Mouse (Mus musculus) left cerebral cortex, postnatal 25 days (tissue): ENCODE measurements around the gene Rab11fip4. TPM values are rescaled to one million over a fixed set of nuclear protein-coding genes. Genes with fewer than 3 reads are reported as not detected.
A peak's percentile ranks its signal among the peaks of the same experiment; 100 is the strongest.

Source experiments
- DNase-seq, 2 experiments: peaks; one replicate each; pipeline ENCODE4 v3.0.0; 2022; ENCODE audit warnings: low spot score in 2 of 2, mixed read lengths in 1 of 2
- intact Hi-C: fragments of 180-260 bp; cut with DNase I; formaldehyde crosslinking; loops from one replicate; pipeline ENCODE4 v1.15.1; 2025
- total RNA-seq, 2 experiments: library from RNA; stranded (reverse); gene quantifications; 2 replicates each; pipeline ENCODE4 v1.2.3; 2021

Rab11fip4 gene
- total RNA-seq, 2 experiments from 2014 or later: 235 to 238 TPM

- no peak for DNase-seq
- intact Hi-C loops: no loop called here
Observed at GRCm38 (mm10) chr11:79701466-79701865, 110.5 kb downstream of the Rab11fip4 start.

GRCm38 (mm10) chr11:79702092-79702491 is 111.1 kb downstream of the Rab11fip4 start:
- intact Hi-C loops: no loop called here
- DNase-seq: no peak

GRCm38 (mm10) chr11:79703452-79703851 is 112.4 kb downstream of the Rab11fip4 start:
- intact Hi-C loops: no loop called here
- peak; percentile 44 to 58 for DNase-seq

- DNase-seq: peak; percentile 66 to 79
- intact Hi-C loops: no loop called here
Observed at GRCm38 (mm10) chr11:79703885-79704291, 112.9 kb downstream of the Rab11fip4 start.

GRCm38 (mm10) chr11:79704318-79705150 is 113.5 kb downstream of the Rab11fip4 start:
- intact Hi-C loops: no loop called here
- peak; percentile 97 to 98 for DNase-seq

GRCm38 (mm10) chr11:79707084-79707483 is 116.1 kb downstream of the Rab11fip4 start:
- intact Hi-C loops: no loop called here
- DNase-seq: no peak

GRCm38 (mm10) chr11:79710868-79711765 is 120.1 kb downstream of the Rab11fip4 start:
- peak; percentile 60 to 74 for DNase-seq
- intact Hi-C loops: loop anchor here (2.0 kb wide), 2 partner anchors 82 to 210 kb away; no protein-coding TSS in a partner anchor

GRCm38 (mm10) chr11:79711766-79712369 is 120.9 kb downstream of the Rab11fip4 start:
- intact Hi-C loops: loop anchor here (2.0 kb wide), 2 partner anchors 81 to 209 kb away; no protein-coding TSS in a partner anchor
- DNase-seq: no peak

- DNase-seq: no peak
- intact Hi-C loops: no loop called here
Observed at GRCm38 (mm10) chr11:79713184-79713583, 122.2 kb downstream of the Rab11fip4 start.

- intact Hi-C loops: no loop called here
- no peak for DNase-seq
Observed at GRCm38 (mm10) chr11:79713678-79714077, 122.7 kb downstream of the Rab11fip4 start.

GRCm38 (mm10) chr11:79714082-79714742 is 123.2 kb downstream of the Rab11fip4 start:
- intact Hi-C loops: no loop called here
- DNase-seq: no peak

- DNase-seq: no peak
- intact Hi-C loops: no loop called here
Observed at GRCm38 (mm10) chr11:79714743-79715110, 123.7 kb downstream of the Rab11fip4 start.

- no peak for DNase-seq
- intact Hi-C loops: no loop called here
Observed at GRCm38 (mm10) chr11:79715316-79715715, 124.3 kb downstream of the Rab11fip4 start.

GRCm38 (mm10) chr11:79715733-79716452 is 124.9 kb downstream of the Rab11fip4 start:
- intact Hi-C loops: no loop called here
- DNase-seq: no peak

GRCm38 (mm10) chr11:79716453-79716749 is 125.4 kb downstream of the Rab11fip4 start:
- DNase-seq: no peak
- intact Hi-C loops: no loop called here

- no peak for DNase-seq
- intact Hi-C loops: no loop called here
Observed at GRCm38 (mm10) chr11:79717271-79717670, 126.3 kb downstream of the Rab11fip4 start.

GRCm38 (mm10) chr11:79717801-79718200 is 126.8 kb downstream of the Rab11fip4 start:
- DNase-seq: no peak
- intact Hi-C loops: no loop called here

GRCm38 (mm10) chr11:79718202-79718601 is 127.2 kb downstream of the Rab11fip4 start:
- DNase-seq: no peak
- intact Hi-C loops: no loop called here

- DNase-seq: no peak
- intact Hi-C loops: no loop called here
Observed at GRCm38 (mm10) chr11:79718829-79719346, 127.9 kb downstream of the Rab11fip4 start.
